Mouse (Mus musculus) erythroid progenitor cell, adult 5-6 weeks (primary cell): Measurements from ENCODE around the gene Gpr1. TPM values are rescaled to one million over a fixed set of nuclear protein-coding genes. Genes with fewer than 3 reads are reported as not detected.
"Not testable (repeated sequence)": the region's sequence is repeated elsewhere in the genome, so short reads cannot be mapped to it uniquely, and the experiment has no call there.

Experiments used
- ATAC-seq: replicated peaks from 2 replicates; pipeline ENCODE4 v1.8.0; 2016; ENCODE audit warnings: moderate number of reproducible peaks, mild to moderate bottlenecking, moderate TSS enrichment, inconsistent platforms; ENCODE audit not compliant: poor library complexity, low FRiP score, severe bottlenecking
- total RNA-seq, 2 experiments: library from RNA; stranded (forward) in 1 of 2; stranded (reverse) in 1 of 2; fragments of 150-400 nt in 1 of 2; fragments of 186-747, 209-891 nt in 1 of 2; gene quantifications; 2 replicates each; pipeline versions ENCODE4 v1.2.3 to v1.2.4; 2015 to 2017; ENCODE audit warnings: low replicate concordance in 2 of 2

The Gpr1 gene
- total RNA-seq, 2 experiments from 2014 or later = not detected

- no peak for ATAC-seq
Observed at GRCm38 (mm10) chr1:63225890-63226289, 11.5 kb upstream of the Gpr1 start.

- ATAC-seq = no peak
Observed at GRCm38 (mm10) chr1:63225009-63225408, 10.7 kb upstream of the Gpr1 start.

GRCm38 (mm10) chr1:63219277-63219676, 4.9 kb upstream of the Gpr1 start:
- ATAC-seq = no peak

GRCm38 (mm10) chr1:63214631-63215030, 288 bp upstream of the Gpr1 start:
- no peak for ATAC-seq

- no peak for ATAC-seq
Observed at GRCm38 (mm10) chr1:63213478-63214270, 669 bp downstream of the Gpr1 start.

- no peak for ATAC-seq
Observed at GRCm38 (mm10) chr1:63209861-63210529, 4.3 kb downstream of the Gpr1 start.

- no peak for ATAC-seq
Observed at GRCm38 (mm10) chr1:63207607-63208006, 6.7 kb downstream of the Gpr1 start.

- no peak for ATAC-seq
Observed at GRCm38 (mm10) chr1:63204660-63205394, 9.5 kb downstream of the Gpr1 start.

GRCm38 (mm10) chr1:63203950-63204659, 10.2 kb downstream of the Gpr1 start:
- ATAC-seq = no peak

GRCm38 (mm10) chr1:63203471-63203870, 10.9 kb downstream of the Gpr1 start:
- no peak for ATAC-seq

GRCm38 (mm10) chr1:63201672-63202071, 12.7 kb downstream of the Gpr1 start:
- ATAC-seq = no peak

- no peak for ATAC-seq
Observed at GRCm38 (mm10) chr1:63200322-63200721, 14.0 kb downstream of the Gpr1 start.

- no peak for ATAC-seq
Observed at GRCm38 (mm10) chr1:63199387-63199786, 15.0 kb downstream of the Gpr1 start.

- ATAC-seq = no peak
Observed at GRCm38 (mm10) chr1:63195848-63196512, 18.4 kb downstream of the Gpr1 start.

- no peak for ATAC-seq
Observed at GRCm38 (mm10) chr1:63192306-63193065, 21.9 kb downstream of the Gpr1 start.

GRCm38 (mm10) chr1:63190851-63191250, 23.5 kb downstream of the Gpr1 start:
- ATAC-seq = no peak

- ATAC-seq = no peak
Observed at GRCm38 (mm10) chr1:63188536-63188935, 25.8 kb downstream of the Gpr1 start.

GRCm38 (mm10) chr1:63185430-63185829, 28.9 kb downstream of the Gpr1 start:
- not testable (repeated sequence) for ATAC-seq
